Mouse (Mus musculus) kidney, postnatal 36 days (tissue): ENCODE data around the gene B4galt3.

Experiments
- DNase-seq, 2 experiments: peaks; one replicate each; pipeline ENCODE4 v3.0.0; 2021 to 2022; ENCODE audit warnings: mixed read lengths in 2 of 2

Gene B4galt3

GRCm38 (mm10) chr1:171265971-171266744 lies 4.0 kb upstream of the B4galt3 start:
- no peak for DNase-seq

DNA sequence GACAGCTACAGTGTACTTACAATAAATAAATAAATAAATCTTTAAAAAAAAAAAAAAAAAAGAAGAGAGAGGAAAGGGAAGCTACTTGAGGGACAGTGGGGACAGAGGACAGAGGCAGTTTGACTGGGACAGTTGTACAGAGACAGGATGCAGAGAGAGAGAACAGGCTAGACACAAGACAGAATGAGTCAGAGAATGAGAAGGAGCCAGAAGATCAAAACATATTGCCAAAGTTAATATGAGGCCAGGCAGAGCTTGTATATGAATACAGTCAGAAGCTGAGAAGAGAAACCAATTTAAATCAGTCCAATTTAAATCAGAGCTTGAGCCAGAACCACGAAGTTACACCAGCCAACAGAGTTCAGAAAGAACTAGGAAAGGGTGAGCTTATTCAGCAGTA lies 1.8 kb upstream of the B4galt3 start:
- no peak for DNase-seq

- DNase-seq, result peak; percentile 76 to 82
Observed at GRCm38 (mm10) chr1:171270573-171270900, 409 bp downstream of the B4galt3 start.

DNA sequence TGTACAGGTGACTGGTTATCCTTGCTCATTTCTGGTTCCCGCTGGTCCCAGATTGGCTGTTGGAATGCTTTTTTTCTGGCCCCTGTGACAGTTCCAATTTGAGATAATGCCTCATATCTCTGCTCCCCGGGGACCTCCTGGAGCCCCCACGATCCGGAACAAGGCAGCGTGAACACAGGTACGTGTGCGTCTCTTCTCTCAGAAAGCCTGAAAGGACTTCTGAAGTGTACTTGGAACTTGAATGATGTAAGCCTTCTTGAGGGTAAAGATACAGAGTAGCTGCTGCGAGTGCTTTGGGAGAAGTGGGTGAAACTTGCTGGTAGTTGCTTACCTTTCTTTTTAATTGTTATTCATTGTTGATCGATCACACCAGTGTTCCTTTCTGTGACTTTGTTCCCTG lies 1.1 kb downstream of the B4galt3 start:
- no peak for DNase-seq

DNA sequence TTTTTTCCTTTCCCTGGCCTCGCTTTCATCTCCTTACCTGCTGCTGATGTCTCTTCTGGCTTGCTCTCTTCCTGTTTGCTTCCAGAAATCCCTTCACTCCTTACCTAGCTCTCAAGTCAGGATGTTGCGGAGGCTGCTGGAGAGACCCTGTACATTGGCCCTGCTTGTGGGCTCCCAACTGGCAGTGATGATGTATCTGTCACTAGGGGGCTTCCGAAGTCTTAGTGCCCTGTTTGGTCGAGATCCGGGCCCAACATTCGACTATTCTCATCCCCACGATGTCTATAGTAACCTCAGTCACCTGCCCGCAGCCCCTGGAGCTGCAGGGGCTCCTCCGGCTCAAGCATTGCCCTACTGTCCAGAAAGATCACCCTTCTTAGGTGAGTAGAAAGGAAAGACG lies 1.5 kb downstream of the B4galt3 start:
- no peak for DNase-seq

- no peak for DNase-seq
Observed at GRCm38 (mm10) chr1:171272086-171272485, 2.0 kb downstream of the B4galt3 start.

DNA sequence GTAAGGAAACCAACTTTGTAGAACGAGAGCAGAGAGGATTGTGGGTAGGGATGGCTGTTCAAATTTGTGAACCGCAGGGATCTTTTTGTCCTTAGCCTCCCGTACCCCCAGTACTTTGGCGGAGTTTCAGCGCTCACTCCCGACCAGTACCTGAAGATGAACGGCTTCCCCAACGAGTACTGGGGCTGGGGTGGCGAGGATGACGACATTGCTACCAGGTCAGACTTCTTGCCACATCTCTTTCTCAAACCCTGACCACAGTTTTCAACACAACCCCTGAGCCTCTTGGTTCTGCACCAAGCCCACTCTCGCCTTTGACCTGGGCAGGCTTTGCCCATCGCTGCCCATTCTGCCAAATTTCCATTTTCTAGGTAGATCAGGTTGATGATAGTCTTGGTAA lies 4.0 kb downstream of the B4galt3 start:
- DNase-seq, result no peak

DNA sequence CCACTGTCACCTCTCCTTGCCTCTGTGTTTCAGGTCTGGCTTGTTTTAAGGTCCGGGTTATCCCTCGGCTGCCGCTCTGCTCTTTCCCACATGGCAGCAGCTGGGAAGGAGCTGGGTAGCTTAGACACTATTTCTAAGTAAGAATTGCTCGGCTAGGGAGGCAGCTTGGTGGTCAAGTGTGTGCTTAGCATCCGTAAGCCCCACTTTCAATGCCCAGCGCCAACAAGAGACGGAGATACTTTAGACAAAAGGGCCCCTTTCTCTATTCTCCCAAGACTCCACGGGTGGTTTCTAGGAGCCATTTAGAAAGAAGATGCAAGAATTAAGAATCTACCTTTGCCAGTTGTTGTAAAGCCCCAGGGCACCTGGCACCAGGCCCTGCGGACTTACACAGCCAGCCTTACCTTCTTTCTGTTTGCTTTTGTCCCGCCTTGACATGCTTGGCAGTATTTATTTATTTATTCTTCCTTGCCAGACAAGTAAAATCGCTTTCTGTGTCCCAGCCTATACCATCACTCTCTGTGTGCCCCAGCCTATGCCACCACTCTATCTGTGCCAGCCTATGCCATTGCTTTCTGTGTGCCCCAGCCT lies 5.1 kb downstream of the B4galt3 start:
- no peak for DNase-seq

GRCm38 (mm10) chr1:171276110-171276748 lies 6.1 kb downstream of the B4galt3 start:
- DNase-seq, result no peak

GRCm38 (mm10) chr1:171277736-171278135 lies 7.6 kb downstream of the B4galt3 start:
- DNase-seq, result no peak

- DNase-seq, result no peak
Observed at GRCm38 (mm10) chr1:171278436-171278835, 8.3 kb downstream of the B4galt3 start.

DNA sequence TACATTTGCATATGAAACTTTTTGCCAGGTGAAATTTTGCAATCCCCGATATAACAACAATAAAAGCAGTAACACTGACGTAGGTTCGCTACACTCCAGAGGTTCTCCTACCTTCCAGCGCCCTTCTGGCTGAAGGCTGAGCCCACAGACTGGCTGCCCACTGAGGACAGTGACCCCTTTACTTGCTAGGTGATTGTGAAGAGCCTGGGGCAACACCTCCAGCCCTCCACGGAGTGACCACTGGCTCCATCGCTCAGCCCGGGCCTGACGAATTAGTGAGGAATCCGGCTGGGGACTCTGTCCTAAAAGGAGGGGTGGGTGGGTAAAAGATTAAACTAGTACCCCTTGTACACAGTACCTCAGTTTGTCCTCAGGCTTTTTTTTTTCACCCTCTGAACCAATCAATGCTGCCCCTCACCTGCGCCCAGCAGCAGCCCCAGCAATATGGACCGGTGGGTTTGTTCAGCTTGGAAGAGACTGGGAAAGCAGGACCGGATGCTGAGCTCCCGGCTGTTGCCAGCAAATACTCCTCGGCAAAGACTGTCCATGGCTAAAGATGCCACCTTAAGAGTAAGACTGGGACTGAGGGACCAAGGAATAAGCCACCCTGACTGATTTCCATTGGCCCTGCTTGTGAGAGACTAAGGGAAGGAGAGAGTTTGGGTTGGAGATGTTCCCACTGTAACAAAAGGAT lies 9.0 kb downstream of the B4galt3 start:
- DNase-seq, result no peak

DNA sequence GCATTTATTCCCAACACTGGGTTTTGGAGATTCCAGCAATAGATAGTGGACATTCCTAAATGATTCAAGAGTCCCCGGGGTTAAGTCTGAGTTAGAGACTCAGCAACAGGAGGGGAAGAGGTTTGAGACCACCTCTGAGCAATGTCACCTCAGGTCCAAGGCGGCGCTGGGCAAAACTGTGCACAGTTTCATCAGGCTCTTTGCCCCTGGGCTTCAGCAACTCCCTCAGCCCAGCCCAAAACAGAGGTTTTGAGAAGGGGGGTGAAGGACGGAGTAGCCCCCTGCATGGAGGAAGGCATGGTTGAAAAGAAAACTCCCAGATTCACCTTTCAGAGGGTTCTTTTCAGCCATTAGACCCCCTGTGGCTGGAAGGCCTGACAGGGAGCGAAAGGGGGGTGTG lies 9.6 kb downstream of the B4galt3 start:
- DNase-seq, result no peak

GRCm38 (mm10) chr1:171280250-171280915 lies 10.3 kb downstream of the B4galt3 start:
- peak; percentile 54 to 64 for DNase-seq

DNA sequence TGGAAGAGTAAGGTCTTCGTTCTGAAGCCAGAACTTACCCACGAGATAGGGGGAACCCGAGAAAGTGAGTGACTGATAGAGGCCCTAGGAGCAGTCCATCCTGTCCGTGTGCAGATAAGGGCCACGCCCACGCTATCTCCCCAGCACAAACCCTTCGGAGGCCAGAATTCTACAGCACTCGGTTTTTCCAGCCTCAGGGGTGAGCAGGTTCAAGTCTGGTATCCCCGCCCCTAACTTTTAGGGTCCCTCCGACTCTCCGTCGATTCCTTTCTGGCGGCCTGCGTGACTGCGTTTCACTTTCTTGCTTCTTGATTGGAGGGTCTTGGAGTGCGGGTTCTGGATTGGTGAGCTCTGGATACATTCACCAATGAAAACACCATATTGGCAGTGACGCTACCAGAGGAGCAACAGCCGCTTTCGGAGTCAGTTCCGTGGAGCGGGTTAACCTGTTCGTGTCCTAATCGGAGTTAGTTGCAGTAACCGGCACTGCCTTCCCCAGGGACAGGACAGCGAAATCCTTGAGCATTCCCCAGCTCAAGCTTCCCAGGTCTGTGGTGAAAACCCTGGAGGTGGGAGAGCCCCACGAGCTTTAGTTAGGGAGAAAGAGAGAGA lies 10.9 kb downstream of the B4galt3 start, which contains the start of gene Ppox:
TSS of gene Ppox (minus strand) at position 271 of the 612 bp plus-strand sequence.
- peak; percentile 90 to 98 for DNase-seq

GRCm38 (mm10) chr1:171281528-171281923 lies 11.4 kb downstream of the B4galt3 start:
- peak; percentile 85 to 91 for DNase-seq

- no peak for DNase-seq
Observed at GRCm38 (mm10) chr1:171282086-171282805, 12.1 kb downstream of the B4galt3 start.

DNA sequence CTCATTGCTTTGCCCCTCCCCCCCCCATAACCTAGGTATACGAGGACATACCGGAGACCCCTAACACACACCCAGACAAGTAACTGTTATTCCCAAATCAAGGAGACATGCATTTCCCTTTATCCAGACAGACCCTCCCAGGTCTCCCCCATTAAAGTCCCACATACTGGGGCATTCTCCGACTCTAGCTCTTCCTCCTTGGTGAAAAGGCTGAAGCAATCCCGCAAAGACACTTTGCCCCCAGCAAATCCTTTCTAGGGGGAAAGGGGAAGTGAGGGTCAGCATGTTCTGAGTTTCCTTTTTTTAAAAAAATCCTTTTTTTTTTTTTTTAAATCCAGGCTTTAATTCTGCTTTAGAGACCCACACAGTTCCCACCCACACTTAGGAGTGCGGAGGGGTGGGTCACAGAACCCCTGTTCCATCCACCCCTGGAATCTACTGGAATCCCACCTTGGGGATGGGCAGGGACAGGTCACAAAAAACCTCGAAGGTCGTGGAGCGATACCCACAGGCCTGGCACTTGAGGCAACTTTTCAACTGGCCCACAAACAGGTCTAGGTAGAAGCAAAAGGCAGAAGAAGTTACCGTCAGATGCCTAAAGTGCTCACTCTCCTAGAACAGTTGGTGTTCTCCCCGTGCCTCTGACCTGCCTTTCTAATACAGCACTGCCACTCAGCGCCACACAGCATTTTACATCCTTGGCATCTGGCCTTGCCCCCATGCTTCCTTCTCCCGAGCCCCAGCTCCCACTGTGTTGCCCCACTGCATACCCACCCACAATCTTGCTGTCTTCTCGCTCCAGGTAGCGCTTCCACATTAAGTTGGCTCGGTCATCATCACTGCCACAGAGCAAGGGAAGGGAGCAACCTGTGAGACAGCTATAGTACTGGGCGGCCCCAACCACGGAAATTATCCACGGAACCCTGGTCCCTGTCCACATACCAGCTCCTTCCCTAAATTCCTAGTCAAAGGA lies 13.3 kb downstream of the B4galt3 start:
- no peak for DNase-seq

DNA sequence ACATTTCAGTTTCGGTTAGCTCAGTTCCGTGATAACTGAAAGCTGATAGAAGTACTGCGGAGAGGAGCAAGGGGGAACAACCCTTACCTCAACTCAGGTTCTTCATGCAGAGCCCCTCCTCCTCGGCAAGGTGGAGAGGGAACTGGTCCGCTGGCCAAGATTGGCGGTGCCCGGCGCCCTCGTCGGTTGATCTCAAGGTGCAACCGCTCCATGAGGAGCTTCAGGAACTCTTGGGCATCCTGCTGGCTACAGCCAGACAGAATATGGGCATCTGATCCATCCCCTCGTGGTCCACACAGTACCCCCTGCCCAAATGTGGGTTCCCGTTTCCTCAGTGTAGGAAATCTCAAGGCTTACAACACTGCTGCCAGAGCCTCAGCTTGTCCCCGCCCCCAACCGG lies 14.4 kb downstream of the B4galt3 start:
- no peak for DNase-seq

- DNase-seq, result no peak
Observed at GRCm38 (mm10) chr1:171285096-171285892, 15.2 kb downstream of the B4galt3 start.
